Mouse (Mus musculus) layer of hippocampus, postnatal 36 days (tissue): ENCODE measurements at regions not wholly inside any gene's neighbourhood (a gene's known extent, or its start where the extent isn't known, plus 50 kb on each side); places are given as distances from the start of the nearest gene placed in this dataset.

ENCODE experiments used
- DNase-seq, 2 experiments: peaks; one replicate each; pipeline ENCODE4 v3.0.0; 2022

- DNase-seq = no peak
Measured at GRCm38 (mm10) chr13:28635230-28635950, 318.1 kb downstream of the Sox4 start.

GRCm38 (mm10) chr13:28633541-28634041, 319.9 kb downstream of the Sox4 start:
- no peak for DNase-seq

- no peak for DNase-seq
Measured at GRCm38 (mm10) chr13:28629431-28630331, 323.8 kb downstream of the Sox4 start.

- DNase-seq = no peak
Measured at GRCm38 (mm10) chr13:28628751-28629150, 324.8 kb downstream of the Sox4 start.

- DNase-seq = no peak
Measured at GRCm38 (mm10) chr13:28618961-28619360, 334.6 kb downstream of the Sox4 start.

GRCm38 (mm10) chr13:28617503-28617902, 336.0 kb downstream of the Sox4 start:
- no peak for DNase-seq

GRCm38 (mm10) chr13:28616645-28617381, 336.7 kb downstream of the Sox4 start:
- no peak for DNase-seq

- DNase-seq = no peak
Measured at GRCm38 (mm10) chr13:28607551-28608114, 345.9 kb downstream of the Sox4 start.

GRCm38 (mm10) chr13:28606651-28607050, 346.9 kb downstream of the Sox4 start:
- DNase-seq = no peak

GRCm38 (mm10) chr13:28605833-28606232, 347.7 kb downstream of the Sox4 start:
- DNase-seq = no peak

- DNase-seq = no peak
Measured at GRCm38 (mm10) chr13:28604016-28604415, 346.7 kb downstream of the Gm11361 start.

GRCm38 (mm10) chr13:28600792-28601191, 343.5 kb downstream of the Gm11361 start:
- no peak for DNase-seq

GRCm38 (mm10) chr13:28596367-28596766, 339.0 kb downstream of the Gm11361 start:
- DNase-seq = no peak

- DNase-seq = no peak
Measured at GRCm38 (mm10) chr13:28592176-28592575, 334.8 kb downstream of the Gm11361 start.

GRCm38 (mm10) chr13:28587977-28588376, 330.6 kb downstream of the Gm11361 start:
- DNase-seq = no peak

- no peak for DNase-seq
Measured at GRCm38 (mm10) chr13:28586693-28587092, 329.4 kb downstream of the Gm11361 start.

- no peak for DNase-seq
Measured at GRCm38 (mm10) chr13:28586140-28586539, 328.8 kb downstream of the Gm11361 start.

GRCm38 (mm10) chr13:28583617-28584016, 326.3 kb downstream of the Gm11361 start:
- DNase-seq = no peak

- no peak for DNase-seq
Measured at GRCm38 (mm10) chr13:28575202-28575851, 318.0 kb downstream of the Gm11361 start.

- no peak for DNase-seq
Measured at GRCm38 (mm10) chr13:28573364-28573763, 316.0 kb downstream of the Gm11361 start.

- DNase-seq = no peak
Measured at GRCm38 (mm10) chr13:28572448-28572847, 315.1 kb downstream of the Gm11361 start.

- no peak for DNase-seq
Measured at GRCm38 (mm10) chr13:28571716-28572115, 314.4 kb downstream of the Gm11361 start.
